Mouse (Mus musculus): Measurements from ENCODE around the gene Ccdc92. TPM values are rescaled to one million over a fixed set of nuclear protein-coding genes. Genes with fewer than 3 reads are reported as not detected.

The Ccdc92 gene
- 12.4 TPM for polyA plus RNA-seq (2014; fragmentation: Illumina TruSeq; extraction: RNeasy Lipid Tissue Mini Kit (QIAGEN cat#74804); ENCODE audit: low read depth, low replicate concordance)

GRCm38 (mm10) chr5:124862013-124862866 is at the start of gene Ccdc92, which contains the start of gene Zfp664:
Gene Ccdc92, minus strand, starts transcription at chr5:124862424.
Gene Zfp664, plus strand, starts transcription at chr5:124862691.

Other genes starting within 250 kb of the Ccdc92 start
- gene Atp6v0a2, start 233.8 kb downstream of the Ccdc92 start, polyA plus RNA-seq (2014; fragmentation: Illumina TruSeq; extraction: RNeasy Lipid Tissue Mini Kit (QIAGEN cat#74804); ENCODE audit: low read depth, low replicate concordance): 24.2 TPM
- 2.2 TPM for gene Dnah10, start 137.3 kb downstream of the Ccdc92 start, polyA plus RNA-seq (2014; fragmentation: Illumina TruSeq; extraction: RNeasy Lipid Tissue Mini Kit (QIAGEN cat#74804); ENCODE audit: low read depth, low replicate concordance)
- gene Zfp664, start 267 bp upstream of the Ccdc92 start, polyA plus RNA-seq (2014; fragmentation: Illumina TruSeq; extraction: RNeasy Lipid Tissue Mini Kit (QIAGEN cat#74804); ENCODE audit: low read depth, low replicate concordance): 42.7 TPM
- 7.5 TPM for gene Rflna, start 140.8 kb upstream of the Ccdc92 start, polyA plus RNA-seq (2014; fragmentation: Illumina TruSeq; extraction: RNeasy Lipid Tissue Mini Kit (QIAGEN cat#74804); ENCODE audit: low read depth, low replicate concordance)